Mouse (Mus musculus) adrenal gland, postnatal 4 days (tissue): Measurements from ENCODE around the gene Isyna1. TPM values are rescaled to one million over a fixed set of nuclear protein-coding genes. Genes with fewer than 3 reads are reported as not detected.

ENCODE experiments used
- DNase-seq, 2 experiments: peaks; one replicate each; pipeline ENCODE4 v3.0.0; 2021 to 2022; ENCODE audit warnings: low spot score in 2 of 2, mixed read lengths in 2 of 2
- long read RNA-seq, 2 experiments: library from polyadenylated mRNA; stranded (forward); transcript quantifications; one replicate each; pipeline ENCODE4 v2.0.0; 2021
- total RNA-seq, 2 experiments: library from RNA; stranded (reverse); gene quantifications; 2 replicates each; pipeline ENCODE4 v1.2.3; 2021

The Isyna1 gene
- 10 to 100 TPM; 82.6 to 88.9 TPM for total RNA-seq
- long read RNA-seq, experiment 1, transcript Isyna1-201 (11 exons, 1,836 nt), result major isoform, 83 of 107 reads
- long read RNA-seq, experiment 1, transcript Isyna1-206 (10 exons, 1,916 nt), result minor isoform, 11 of 107 reads
- long read RNA-seq, experiment 1, partial matches to known transcripts, result 7 of 107 reads
- long read RNA-seq, experiment 1, other reads (novel, unspliced or antisense), result 6 of 107 reads
- long read RNA-seq, experiment 2, transcript Isyna1-206 (10 exons, 1,916 nt), result minor isoform, 22 of 207 reads
- long read RNA-seq, experiment 2, transcript Isyna1-201 (11 exons, 1,836 nt), result major isoform, 158 of 207 reads
- long read RNA-seq, experiment 2, partial matches to known transcripts, result 10 of 207 reads
- long read RNA-seq, experiment 2, other reads (novel, unspliced or antisense), result 14 of 207 reads

DNA sequence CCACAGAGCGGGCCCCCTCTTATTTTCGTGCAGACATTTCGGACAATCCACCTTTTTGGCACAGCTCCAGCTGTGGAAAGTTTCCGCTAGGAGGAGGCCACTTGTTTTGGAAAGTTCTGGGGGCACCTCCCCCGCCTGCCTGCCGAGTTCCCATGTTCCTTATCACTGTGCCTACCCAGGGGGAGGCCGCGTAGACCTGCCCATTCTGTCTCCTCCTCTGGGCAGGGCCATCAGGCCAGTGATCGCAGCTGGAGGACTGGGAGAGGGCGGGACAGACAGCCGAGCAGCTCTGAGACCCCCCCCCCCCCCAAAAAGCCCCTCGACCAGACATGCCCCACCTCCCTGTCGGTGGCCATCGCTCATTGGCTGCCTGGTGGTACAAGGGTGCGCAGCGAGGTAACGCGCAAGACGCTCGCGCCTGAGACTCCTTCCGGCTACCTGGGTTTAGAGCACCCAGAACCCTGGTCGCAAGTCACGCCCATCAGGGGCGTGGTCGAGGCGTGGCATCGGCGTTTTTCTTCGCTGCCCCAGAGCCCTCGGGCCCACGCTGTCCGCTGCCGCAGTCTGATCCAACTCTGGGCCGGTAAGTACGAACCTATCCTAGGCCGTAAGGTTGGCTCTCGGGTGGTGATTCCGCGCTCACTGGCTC, at the start of gene Isyna1:
Gene Isyna1, plus strand, starts transcription at position 413 of the 649 bp plus-strand sequence.
- DNase-seq, result peak; percentile 65 to 81

- no peak for DNase-seq
Measured at GRCm38 (mm10) chr8:70546412-70546811, 47.8 kb upstream of the Isyna1 start.

- DNase-seq, result no peak
Measured at GRCm38 (mm10) chr8:70547762-70548161, 46.4 kb upstream of the Isyna1 start.

- no peak for DNase-seq
Measured at GRCm38 (mm10) chr8:70549412-70550184, 44.6 kb upstream of the Isyna1 start.

DNA sequence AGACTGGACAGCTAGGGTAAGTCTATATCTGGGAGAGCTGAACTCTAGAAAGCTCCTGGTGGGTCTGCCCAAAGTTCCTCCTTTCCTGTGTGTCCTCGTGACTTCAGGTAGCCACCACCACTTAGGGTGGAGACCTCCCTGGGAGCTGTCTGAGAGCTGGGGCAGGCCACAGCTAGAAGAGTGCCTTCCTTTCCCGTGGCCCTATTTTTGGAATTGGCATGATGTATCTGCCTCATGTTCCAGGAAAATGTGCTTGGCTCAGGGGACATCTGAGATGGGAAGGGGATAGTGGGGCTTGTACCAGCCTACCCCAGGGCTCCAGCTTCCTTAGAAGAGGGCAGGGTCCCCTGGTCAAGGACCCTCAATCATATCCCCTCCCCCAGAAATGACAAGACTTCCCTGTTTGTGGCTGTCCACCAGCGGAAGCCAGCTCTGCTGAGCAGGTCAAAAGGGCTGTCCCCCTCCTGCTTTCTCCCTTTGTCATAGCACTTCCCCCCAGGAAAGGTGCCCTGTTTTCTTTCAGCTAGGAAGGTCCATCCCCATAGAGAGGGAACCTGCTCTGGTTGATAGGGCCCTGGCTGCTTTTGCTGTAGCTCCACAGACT, 42.5 kb upstream of the Isyna1 start:
- DNase-seq, result no peak

- no peak for DNase-seq
Measured at GRCm38 (mm10) chr8:70552836-70553235, 41.3 kb upstream of the Isyna1 start.

- peak in 1 of 2 experiments; percentile 52 for DNase-seq
Measured at GRCm38 (mm10) chr8:70553740-70554139, 40.4 kb upstream of the Isyna1 start.

DNA sequence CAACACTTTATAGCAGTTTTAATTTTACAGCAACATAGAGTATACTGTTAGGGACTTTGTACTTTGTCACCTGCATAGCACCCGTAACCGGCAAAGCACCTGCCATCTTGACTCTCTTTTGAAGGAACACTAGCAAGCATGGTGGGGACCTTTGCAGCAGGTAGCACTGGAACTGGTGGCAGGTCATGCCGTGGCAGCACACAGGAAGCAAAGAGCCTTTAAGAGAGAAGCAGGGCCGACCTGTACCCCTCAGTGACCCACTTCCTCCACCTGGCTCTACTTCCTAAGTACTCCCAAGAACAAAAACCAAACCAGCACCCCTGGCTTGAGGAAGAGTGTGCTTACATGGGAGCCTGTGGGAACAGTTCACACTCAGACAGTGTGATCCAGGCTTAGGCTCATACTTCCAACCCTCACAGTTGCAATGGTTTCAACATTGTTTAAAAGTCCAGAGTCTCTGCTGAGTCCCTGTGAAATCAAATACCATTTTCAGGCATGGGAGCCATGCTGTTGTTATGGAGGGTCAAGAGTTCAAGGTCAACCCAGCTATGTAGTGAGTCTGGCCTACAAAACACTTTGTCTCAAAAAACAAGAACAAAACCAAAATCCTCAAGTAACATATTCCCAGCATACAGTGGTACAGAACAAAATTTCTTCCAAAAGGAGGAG, 39.0 kb upstream of the Isyna1 start:
- DNase-seq, result no peak

- DNase-seq, result no peak
Measured at GRCm38 (mm10) chr8:70558334-70558733, 35.8 kb upstream of the Isyna1 start.

DNA sequence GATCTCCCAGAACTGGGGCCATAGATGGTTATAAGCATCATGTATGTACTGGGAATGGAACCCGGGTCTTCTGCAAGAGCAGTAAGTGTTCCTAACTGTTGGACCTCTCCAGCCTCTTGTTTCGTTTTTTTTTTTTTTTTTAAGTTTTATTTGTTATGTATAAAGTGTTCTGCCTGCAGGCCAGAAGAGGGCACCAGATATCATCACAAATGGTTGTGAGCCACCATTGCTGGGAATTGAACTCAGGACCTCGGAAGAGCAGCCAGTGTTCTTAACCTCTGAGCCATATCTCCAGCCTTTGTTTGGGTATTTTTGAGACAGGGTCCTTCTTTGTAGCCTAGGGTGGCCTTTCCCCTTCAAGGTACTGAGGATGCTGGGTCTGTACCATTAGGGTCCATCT, 35.2 kb upstream of the Isyna1 start:
- DNase-seq, result no peak

- DNase-seq, result no peak
Measured at GRCm38 (mm10) chr8:70560096-70560495, 34.1 kb upstream of the Isyna1 start.

DNA sequence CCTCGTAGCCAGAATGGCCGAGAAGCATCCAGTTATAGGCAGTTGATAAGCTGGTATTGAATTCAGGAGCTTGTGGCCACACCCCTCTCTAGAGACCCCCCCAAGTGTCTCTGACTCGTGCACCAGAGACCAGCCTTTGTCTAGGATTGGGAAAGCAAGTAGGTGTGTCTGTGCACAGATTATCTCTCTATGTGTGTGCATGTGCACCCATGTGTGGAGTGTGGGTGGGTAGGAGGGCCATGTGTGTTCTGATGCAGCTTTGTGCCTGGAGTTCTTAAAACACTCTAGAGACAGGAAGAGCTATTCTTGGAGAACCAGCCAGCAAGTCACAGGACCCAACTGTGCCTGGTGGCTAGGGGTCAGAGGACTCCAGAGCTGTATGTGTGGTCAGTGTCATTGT, 33.6 kb upstream of the Isyna1 start:
- DNase-seq, result no peak

- DNase-seq, result no peak
Measured at GRCm38 (mm10) chr8:70561357-70561756, 32.8 kb upstream of the Isyna1 start.

DNA sequence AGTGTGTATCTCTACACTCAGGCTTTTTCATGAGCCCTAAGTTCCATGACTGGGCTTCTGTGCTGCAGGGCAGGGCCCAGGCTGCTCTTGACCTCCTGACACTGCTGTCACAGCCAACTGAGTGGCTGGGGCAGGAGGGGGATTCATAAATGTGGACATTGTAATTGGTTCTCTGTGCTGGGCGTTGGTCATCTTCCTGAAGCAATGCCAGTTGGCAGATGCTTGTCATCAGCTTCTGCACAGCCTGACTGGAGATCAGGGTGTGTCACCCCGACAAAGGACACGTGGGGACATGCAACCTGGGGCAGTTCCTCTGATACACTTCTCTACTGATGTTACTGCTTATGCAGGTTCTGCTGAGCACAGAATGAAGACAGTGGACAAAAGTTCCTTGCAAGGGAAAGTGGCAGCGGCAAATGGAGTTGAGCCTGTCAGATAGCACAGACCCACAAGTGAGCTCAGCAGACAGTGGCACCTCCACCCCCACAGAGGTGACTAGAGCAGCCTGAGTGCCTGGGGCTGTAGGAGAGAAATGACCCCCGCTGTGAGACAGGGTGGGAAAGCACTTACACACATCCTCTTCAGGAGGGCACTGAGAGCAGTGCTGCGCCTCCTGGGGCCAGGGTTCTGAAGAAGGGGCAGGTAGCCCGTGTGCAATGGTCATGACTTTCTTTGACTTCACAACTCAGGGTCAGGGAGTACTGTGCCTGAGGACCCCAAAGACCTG, 32.2 kb upstream of the Isyna1 start:
- no peak for DNase-seq

DNA sequence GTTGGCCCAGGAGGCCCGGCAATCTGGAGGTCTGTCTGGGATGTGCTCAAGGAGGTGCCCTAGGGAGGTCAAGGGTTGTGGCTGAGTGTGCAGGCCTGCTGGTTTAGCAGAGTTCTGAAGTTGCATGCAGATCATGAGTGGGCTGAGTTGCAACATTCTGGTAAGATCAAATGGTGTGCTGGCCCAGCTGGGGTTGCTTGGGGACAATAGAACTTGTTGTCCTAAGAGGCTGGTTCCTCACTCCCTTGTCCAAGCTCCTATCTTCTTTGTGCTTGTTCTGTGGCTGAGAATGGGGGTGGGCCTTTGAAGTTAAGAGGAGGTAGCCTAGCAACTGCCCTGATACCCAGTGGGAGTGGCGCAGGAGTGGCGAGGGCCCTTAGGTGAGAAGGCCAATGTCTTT, 31.4 kb upstream of the Isyna1 start:
- DNase-seq, result no peak

- no peak for DNase-seq
Measured at GRCm38 (mm10) chr8:70563763-70564387, 30.3 kb upstream of the Isyna1 start.

DNA sequence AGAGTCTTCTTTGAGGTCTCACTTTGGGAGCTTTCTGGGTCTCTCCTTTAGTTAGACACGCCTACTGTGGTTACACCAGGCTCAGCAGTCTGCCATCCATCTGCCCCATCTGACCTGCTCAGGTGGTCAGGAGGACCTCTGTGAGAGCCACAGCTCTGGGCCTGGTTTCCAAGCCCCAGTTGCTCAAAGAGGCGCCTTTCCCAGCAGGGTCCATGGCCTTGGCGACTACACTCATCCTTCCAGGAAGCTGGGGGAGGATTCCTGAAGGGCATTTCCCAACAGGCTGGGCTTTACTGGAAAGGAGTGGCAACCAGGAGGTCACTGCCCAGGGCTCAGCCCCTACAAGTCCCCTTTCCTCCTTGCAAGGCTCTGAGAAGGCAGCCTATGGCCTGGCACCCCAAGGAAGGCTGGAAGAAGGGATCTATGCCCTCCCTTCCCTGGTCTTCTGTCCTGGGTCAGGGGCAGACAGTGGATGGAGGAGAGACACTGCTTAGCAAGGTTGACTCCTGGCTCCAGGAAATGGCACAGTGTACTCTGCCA, 29.4 kb upstream of the Isyna1 start:
- DNase-seq, result no peak

DNA sequence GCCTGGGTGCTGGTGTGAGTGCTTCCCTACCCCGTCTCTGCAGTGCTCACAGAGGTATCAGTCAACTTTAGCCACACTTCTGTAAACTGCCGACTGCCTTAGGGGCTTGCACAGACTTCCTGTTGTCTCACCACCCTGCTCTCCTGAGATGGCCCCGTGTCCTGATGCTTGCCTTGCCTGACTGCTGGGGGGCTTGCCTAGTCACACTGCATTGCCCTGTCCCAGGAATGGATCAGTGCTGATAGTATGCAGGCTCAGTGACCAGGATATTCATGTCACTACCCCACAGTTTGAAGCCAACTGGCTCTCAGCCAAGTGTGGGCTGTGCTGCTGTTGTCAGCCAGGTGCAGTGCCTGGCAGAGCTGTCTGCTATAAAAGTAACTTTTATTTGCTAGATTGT, 28.6 kb upstream of the Isyna1 start:
- DNase-seq, result no peak

GRCm38 (mm10) chr8:70570360-70570759, 23.8 kb upstream of the Isyna1 start:
- DNase-seq, result no peak
